Mouse (Mus musculus) yolk sac, embryonic 10.5 days (tissue): ENCODE data around the gene Cdk13.

ENCODE experiments used
- DNase-seq: peaks from one replicate; pipeline ENCODE4 v3.0.0-alpha.2; 2017; ENCODE audit warnings: low spot score

The Cdk13 gene

GRCm38 (mm10) chr13:17804909-17805613, at the start of gene Cdk13:
TSS of gene Cdk13 (minus strand) at chr13:17805097.
- DNase-seq: peak; percentile 98

- no peak for DNase-seq
These were observed 38.4 kb upstream of the Cdk13 start for GRCm38 (mm10) chr13:17843336-17843735.

- peak; percentile 63 for DNase-seq
These were observed 37.9 kb upstream of the Cdk13 start for GRCm38 (mm10) chr13:17842756-17843155.

- no peak for DNase-seq
These were observed 34.2 kb upstream of the Cdk13 start for GRCm38 (mm10) chr13:17839137-17839536.

GRCm38 (mm10) chr13:17838484-17838851, 33.6 kb upstream of the Cdk13 start:
- DNase-seq: peak; percentile 57

GRCm38 (mm10) chr13:17837610-17838483, 33.0 kb upstream of the Cdk13 start:
- peak; percentile 37 for DNase-seq

GRCm38 (mm10) chr13:17836808-17837207, 31.9 kb upstream of the Cdk13 start:
- DNase-seq: no peak

GRCm38 (mm10) chr13:17832940-17833339, 28.0 kb upstream of the Cdk13 start:
- DNase-seq: no peak

GRCm38 (mm10) chr13:17817226-17817625, 12.3 kb upstream of the Cdk13 start:
- DNase-seq: no peak

- DNase-seq: no peak
These were observed 698 bp upstream of the Cdk13 start for GRCm38 (mm10) chr13:17805614-17805975.

GRCm38 (mm10) chr13:17804058-17804841, 647 bp downstream of the Cdk13 start:
- DNase-seq: peak; percentile 68

GRCm38 (mm10) chr13:17803331-17804057, 1.4 kb downstream of the Cdk13 start:
- DNase-seq: peak; percentile 75

- DNase-seq: no peak
These were observed 2.0 kb downstream of the Cdk13 start for GRCm38 (mm10) chr13:17802880-17803279.

- DNase-seq: no peak
These were observed 5.2 kb downstream of the Cdk13 start for GRCm38 (mm10) chr13:17799735-17800134.

GRCm38 (mm10) chr13:17795757-17796456, 9.0 kb downstream of the Cdk13 start:
- DNase-seq: no peak

GRCm38 (mm10) chr13:17783643-17784042, 21.3 kb downstream of the Cdk13 start:
- DNase-seq: no peak

GRCm38 (mm10) chr13:17779923-17780322, 25.0 kb downstream of the Cdk13 start:
- no peak for DNase-seq

GRCm38 (mm10) chr13:17776303-17776702, 28.6 kb downstream of the Cdk13 start:
- no peak for DNase-seq

GRCm38 (mm10) chr13:17775364-17775763, 29.5 kb downstream of the Cdk13 start:
- DNase-seq: no peak

GRCm38 (mm10) chr13:17773112-17773511, 31.8 kb downstream of the Cdk13 start:
- DNase-seq: no peak

GRCm38 (mm10) chr13:17772574-17772973, 32.3 kb downstream of the Cdk13 start:
- DNase-seq: no peak
